Mouse (Mus musculus) C2C12 (cell line): ENCODE results near the gene Nphs2.

Experiments
- CEBPB ChIP-seq: IDR thresholded peaks from one replicate; pipeline ENCODE4 v1.6.1; 2011; ENCODE audit warnings: low read depth, mild to moderate bottlenecking, control low read depth, moderate library complexity
- CTCF ChIP-seq: IDR thresholded peaks from one replicate; pipeline ENCODE4 v1.5.1; 2011; ENCODE audit not compliant: control insufficient read depth, insufficient read depth, insufficient read length
- MYOD1 ChIP-seq: IDR thresholded peaks from one replicate; pipeline ENCODE4 v1.6.1; 2011; ENCODE audit warnings: low read depth; ENCODE audit not compliant: control insufficient read depth, insufficient read length
- MYOG ChIP-seq: IDR thresholded peaks from one replicate; pipeline ENCODE4 v1.6.1; 2011; ENCODE audit not compliant: control insufficient read depth, insufficient read length; ENCODE audit errors: extremely low read depth
- USF1 ChIP-seq: IDR thresholded peaks from one replicate; pipeline ENCODE4 v1.6.1; 2011; ENCODE audit warnings: low read depth, mild to moderate bottlenecking, control low read depth, moderate library complexity

- TF ChIP-seq CTCF (no peak), USF1 (no peak), CEBPB (no peak), MYOD1 (no peak), MYOG (no peak)
Measured at GRCm38 (mm10) chr1:156285541-156285896, 25.0 kb upstream of the Nphs2 start.
